Mouse (Mus musculus) testis, postnatal 14 days (tissue): ENCODE results near the gene Ube2f.
A peak's percentile ranks its signal among the peaks of the same experiment; 100 is the strongest.

Experiments
- DNase-seq: peaks from one replicate; pipeline ENCODE4 v3.0.0; 2021; ENCODE audit warnings: low spot score

The Ube2f gene

DNA sequence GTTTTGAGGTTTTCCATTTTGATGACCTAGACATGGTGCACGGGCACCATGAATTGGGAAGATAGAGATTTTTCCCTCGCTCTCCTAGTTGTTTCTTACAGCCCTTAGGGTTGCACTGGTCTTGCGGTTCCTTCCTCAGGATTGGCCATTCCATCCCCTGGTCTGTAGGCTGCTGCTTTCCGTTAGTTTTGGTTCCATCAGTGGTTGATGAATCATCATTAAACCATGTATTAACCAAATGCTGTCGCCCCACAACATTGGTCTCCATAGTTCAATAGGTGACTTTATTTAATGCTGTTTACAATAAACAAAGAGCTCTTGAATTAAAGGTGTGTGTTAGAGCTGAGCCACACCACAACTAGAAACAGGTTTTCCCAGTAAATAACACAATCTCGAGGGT, 12.4 kb upstream of the Ube2f start:
- no peak for DNase-seq

DNA sequence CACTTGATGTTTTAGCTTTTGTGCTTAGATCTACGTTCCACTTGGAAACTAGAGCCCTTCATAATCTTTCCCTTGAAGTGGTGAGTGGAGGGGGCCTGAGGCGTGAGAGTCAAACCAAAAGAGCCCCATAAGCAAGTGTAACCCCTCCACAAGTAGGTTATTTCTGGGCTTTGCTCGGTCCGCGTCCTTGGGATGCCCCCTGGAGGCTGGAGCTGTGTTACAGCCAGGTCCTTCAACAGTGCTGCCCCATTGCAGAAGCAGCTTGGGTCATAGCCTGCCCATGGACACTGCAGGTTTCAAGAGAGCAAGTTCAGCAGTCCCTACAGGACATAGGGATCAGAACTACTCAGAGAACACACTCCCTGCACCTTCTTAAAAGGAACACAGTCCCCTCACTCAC, 11.0 kb upstream of the Ube2f start:
- no peak for DNase-seq

DNA sequence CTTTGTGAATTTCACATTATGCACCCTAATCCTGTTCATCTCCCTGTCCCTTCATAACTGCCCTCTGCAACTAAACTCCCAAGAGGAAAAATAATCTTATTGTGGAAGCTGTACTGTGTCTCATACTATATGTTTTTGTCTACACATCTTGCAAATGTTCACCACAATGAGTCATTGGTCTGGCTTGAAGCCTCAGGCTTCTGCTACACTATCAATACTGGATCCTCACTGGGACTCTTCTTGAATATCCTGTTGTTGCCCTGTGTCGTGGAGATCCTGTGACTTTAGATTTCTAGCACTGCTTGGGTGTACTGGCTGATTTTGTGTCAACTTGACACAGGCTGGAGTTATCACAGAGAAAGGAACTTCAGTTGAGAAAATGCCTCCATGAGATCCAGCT, 10.3 kb upstream of the Ube2f start:
- no peak for DNase-seq

DNA sequence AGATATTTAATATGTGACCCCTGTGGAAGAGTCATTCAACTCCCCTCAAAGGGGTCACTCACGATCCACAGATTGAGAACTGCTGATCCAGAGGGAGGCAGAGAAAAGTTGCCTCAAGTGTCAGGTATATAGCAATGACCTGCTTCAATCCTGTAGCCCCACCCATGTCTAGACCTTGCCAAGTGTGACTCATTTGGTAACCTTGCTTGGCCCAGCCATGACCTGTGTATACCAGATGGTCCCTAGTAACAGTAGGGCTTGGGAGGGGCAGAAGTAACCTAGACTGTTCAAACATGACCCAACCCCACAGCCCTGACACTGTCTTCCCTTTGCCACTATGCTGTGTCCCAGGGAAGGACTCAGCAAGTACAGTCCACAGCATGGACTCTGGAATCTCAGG, 9.4 kb upstream of the Ube2f start:
- no peak for DNase-seq

DNA sequence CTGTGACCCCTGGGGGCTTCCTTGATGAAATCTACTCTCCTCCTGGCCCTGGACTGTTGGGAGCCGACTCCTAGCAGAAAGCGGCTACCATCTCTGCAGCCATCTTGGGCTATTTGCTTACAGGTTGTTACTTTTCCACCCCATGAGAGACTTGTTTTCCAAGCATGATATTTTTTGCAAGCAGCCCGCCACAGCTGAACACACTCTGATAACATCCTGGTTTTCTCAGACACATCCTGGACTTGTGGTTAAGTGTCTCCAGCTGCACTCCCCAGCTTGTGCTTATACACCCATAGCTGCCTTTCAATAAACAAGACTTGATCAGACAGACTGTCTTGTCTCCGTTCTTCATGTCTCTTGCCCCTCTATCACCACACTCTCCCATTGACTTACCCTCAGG, 8.9 kb upstream of the Ube2f start:
- no peak for DNase-seq

DNA sequence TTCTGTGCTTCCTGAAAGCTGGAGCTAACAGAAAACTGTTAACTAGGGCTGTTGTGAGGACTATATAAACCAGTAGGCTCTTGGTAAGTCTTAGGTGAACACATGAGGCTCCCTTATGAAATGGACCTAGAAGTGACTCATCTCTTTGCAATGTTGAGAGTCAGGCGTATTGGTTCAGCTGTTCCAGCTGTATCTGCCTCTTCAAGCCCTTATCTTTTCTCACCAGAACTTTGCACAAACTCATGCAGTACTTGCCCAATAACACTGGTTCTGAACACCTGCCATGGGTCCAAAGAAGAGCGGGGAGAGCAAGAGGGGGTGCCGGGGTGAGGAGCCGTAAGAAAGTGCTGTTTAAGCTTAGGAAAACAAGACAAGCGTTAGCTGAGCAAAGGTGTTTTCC, 1.9 kb upstream of the Ube2f start:
- no peak for DNase-seq

DNA sequence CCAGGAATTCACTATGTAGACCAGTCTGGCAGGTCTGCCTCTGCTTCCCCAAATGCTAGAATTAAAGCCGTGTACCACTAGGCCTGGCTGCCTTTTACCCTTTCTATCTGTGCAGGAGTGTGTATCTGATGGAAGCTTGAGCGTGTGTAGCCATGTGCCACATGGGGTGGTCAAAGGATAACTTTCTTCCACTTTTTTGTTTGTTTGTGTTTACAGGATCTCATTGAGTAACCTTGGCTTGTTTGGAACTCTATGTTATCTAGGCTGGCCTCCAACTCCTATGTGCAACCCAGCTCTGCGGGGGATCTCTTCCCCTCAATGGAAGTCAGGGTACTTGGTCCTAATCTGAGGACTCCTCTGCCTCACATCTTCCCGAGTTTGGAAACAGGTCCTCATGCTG, 1.1 kb upstream of the Ube2f start:
- DNase-seq: no peak

DNA sequence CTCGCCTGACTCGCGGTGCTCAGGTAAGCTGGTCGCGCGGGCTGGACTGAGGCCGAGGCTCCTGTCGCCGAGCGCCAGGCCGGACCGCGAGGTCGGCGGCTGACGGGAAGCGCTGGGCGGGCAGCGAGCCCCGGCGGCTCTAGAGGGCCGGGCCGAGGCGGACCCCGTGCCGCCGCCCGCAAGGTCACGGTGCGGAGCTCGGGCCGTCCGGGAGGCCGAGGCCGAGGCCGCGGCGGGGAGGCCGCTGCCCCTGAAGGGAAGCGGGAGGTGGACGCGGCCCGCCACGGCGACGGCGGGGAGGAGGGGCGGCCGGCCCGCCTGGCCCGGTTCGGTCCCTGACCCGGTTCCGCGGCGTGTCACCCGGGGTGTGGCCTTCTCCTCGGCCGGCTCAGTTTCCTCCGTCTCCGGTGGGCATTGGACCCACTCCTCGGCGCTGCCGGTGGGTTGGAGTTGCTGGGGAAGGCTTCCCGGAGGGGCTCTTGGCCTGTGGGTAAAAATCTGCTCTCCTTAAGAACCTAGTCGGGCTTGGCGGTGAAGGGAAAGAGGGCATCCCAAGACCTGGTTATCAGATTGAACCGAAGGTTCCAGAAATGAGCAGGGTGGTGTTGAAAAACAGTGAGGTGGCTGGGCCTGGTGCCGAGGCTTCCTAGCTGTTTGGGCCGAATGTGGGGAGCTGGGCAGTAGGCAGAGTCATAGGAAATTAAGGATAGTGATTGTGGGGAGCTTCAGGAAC, 477 bp downstream of the Ube2f start:
- DNase-seq: peak; percentile 47

DNA sequence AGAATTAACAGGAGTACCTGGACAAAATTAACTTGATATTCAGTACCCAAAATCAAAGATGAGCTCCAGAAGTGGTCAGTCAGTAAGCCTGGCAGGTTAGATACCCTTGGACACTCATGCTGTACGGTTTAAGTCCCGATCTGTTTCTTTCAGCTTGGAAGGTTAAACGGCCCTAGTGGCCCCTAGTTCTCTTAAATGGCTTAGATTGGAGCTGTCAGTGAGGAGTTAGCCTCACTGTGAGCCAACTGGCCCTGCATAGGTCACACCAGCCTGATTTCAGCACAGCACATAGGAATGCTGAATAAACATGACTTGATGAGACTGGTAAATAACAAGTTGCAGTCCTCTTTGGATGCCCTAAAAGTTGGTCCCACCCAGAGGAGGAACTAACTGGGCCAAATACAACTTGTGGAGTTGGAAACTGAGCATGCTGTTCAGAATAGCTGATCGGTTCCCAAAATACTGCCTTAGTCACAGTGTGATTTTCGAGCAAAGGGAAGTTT, 1.1 kb downstream of the Ube2f start:
- DNase-seq: no peak

DNA sequence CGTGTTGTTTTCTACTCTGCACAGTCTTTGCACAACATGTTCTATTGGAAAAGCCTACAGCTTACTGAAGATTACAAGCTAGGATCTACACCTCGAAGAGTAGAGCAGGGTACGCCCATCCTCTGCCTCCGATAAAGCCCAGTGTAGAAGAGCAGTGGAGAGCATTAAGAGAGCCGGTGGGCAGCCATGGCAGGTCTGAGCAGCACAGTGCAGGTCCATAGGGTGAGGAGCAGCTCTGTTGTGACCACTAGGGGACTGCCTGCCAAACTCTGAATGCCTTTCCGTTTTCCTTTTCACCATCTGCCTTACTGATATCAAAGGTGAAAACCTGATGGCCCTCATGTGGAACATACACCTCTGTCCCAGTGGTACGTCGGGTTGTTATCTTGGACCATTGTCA, 1.8 kb downstream of the Ube2f start:
- no peak for DNase-seq

DNA sequence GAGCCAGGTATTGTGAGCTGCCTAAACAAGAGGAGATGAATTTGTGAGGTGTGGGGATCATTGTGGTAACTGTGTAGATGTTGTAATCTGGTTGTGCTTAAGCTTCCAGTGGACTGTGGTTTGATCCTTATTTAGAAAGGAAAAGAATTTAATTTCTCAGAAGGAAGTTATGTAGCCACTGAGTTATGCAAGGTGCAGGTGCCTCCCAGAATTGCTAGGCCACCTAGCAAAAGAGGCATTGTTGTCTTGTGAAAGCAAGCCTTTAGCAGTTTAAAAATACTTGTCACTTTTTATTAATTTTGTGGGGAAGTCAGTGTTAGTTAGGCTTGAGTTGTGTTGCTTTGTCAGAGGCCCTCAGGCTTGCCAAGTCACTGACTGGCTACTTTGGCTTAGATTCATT, 7.8 kb downstream of the Ube2f start:
- DNase-seq: no peak

DNA sequence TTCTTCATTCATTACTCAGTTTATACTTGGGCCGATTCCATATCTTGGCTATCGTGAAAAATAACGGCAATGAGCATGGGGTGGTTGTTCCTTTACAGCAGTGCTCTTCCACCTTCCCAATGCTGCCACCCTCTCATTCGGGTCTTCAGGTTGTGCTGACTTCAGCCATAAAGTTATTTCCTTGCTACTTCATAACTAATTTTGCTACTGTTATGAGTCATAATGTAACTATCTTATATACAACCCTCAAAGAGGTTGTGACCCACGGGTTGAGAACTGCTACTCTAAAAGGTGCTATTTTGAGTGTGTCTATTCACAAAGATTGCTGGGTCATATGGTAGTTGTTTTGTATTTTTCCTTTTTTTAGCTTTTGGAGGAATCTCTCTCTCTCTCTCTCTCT, 9.7 kb downstream of the Ube2f start:
- no peak for DNase-seq

DNA sequence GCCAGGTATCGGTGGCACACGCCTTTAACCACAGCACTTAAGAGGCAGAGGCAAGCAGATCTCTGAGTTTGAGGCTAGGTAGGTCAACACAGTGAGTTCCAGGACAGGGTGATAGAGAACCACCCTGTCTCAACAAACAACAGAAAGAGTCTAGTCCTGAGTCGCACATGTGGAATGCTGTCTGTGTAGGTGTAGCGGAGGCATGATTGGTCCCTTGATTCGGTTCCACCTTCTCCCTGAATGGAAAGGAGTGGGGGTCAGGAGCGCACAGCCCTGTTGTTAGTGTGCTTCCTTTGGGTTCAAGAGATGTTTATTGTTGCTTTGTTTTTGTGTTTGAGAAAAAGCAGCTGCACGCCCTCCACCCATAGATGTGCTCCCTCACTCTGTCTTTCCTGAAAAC, 12.4 kb downstream of the Ube2f start:
- DNase-seq: no peak

DNA sequence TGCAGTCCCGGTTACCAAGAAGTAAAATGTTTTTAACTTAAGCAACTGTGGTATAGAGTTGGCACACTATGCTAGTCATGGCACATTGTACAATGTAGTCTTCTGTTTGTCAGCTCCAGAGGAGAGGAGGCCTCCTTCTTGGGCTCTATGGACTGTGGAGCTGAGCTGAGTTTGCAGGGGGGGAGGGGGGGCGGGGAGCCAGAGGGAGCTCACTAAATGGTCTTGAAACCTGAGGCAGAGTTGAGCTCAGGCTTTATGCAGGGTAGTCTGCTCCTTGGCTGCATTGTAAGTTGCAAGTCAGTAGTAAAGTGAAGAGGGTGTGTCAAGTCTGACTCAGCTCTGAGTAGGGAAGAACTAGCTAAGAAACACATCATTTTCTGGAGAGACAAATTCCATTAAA, 22.2 kb downstream of the Ube2f start:
- no peak for DNase-seq

DNA sequence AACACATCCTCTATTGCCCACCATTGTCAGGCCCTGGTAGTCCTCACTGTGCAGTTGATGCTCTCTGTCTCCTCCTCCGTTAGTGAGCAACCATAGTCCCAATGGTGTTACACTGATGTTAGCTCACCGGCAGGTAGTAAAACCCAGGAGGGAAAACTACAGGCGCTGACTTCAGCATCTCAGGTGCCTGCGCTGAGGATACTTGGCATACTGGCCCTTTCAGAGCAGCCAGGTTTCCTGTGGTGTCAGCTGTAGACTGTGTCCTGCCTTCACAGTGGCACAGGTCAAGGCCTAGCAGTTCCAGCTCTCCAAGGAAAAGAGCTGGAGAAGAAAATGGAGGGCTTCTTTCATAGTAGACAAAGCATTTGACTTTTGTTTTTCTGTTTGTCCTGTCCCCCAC, 26.5 kb downstream of the Ube2f start:
- DNase-seq: no peak

DNA sequence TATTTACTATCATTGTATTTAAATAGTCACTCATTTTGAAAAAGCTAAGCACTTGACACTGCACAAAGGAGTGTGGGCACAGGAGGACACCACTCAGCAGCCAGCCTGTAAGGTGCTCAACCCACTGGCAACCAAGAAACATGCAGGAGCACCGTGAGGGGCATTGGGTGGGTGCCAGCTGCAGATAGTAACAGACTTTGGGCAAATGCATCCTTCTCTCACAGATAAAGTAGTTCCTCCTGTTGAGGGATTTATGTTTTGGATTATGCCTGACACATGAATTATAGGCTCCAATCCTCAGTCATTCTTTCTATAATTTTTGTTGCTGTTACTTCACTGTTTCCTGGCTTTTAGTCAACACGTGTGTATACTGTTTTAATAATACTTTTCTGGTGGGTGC, 27.4 kb downstream of the Ube2f start:
- DNase-seq: no peak

DNA sequence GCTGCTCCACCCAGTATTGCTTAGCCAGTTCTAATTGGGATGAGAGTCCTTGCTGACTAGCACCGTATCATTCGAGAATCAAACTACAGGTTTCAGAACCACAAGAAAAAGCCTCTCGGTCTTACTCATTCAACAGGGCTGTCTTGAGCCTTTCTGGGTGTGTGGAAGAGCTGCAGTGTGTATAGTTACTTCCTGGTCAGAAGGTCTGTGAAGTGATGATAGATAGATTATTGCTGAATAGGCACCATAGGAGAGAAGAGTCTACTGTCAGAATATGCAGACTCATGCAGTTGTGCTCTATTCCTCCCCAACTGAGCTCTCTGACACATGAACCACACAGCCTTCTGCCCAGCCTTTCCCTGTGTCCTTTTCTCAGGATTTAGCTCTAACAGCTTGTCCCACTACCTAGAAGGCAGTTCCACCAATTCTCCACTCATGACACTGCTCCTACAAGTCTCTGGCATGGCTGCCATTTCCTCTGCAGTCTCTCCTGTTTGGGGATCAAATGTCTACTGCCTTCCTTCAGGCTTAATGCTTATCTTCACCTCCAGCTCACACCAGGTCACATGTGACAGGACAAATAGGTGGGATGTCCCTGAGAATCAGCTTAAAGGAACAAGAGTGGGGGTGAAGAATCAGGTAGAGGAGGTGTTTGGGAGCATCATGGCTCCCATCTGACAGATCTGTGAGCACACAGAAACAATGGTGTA, 28.5 kb downstream of the Ube2f start:
- no peak for DNase-seq

DNA sequence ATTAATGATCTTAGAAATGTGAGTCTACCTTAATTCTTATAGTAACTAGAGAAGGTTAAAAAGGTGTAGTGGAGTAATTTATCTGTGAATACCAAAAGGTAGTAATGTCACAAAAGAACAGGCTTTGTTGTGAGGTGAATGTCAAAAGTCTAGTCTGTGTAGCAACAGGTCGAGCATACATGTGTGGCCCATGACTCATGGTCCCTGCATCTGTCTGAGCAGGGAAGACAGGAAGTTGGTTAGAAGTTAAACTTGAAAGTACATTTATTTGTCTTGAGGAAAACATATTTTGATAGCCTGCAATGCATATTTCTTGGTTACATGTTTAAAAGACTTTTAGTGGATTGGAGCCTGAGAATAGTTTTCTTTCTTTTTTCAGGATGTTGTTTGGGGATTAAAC, 29.0 kb downstream of the Ube2f start:
- no peak for DNase-seq

DNA sequence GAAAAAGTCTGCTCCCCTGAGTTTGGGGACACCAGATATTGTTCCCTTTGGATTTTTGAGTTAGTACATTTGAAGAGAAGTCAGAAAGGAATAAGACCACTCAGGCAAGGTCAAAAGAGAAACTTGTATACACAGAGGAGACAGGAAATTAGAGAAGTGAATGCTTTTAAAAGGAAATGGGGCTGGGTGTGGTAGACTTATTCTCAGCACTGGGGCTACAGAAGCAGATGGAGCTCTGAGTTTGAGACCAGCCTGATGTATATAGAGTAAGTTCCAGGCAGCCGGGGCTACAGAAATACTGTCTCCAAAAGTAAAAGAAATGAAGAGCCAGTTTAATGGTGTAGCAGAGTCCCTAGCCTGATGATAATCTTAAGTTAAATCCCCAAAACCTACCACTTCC, 32.5 kb downstream of the Ube2f start:
- DNase-seq: no peak

DNA sequence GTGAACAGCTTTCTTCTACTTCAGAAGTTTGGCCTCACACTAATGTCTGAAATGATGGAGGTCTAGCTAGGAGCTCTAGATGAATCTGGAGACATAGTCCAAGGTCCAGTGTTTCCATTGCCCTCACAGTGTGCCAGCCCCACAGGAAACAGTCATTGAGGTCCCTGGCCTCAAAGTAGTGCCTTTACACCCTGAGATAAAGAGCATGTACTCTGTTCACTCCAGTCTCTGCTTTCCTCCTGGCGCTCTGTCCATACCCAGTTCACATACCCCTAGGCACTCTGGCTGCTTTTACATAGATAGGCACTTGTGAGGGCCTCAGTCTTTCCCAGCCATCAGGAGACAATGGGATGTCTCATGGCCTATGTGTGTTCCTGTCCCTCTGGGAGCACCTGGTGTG, 39.3 kb downstream of the Ube2f start:
- DNase-seq: no peak

DNA sequence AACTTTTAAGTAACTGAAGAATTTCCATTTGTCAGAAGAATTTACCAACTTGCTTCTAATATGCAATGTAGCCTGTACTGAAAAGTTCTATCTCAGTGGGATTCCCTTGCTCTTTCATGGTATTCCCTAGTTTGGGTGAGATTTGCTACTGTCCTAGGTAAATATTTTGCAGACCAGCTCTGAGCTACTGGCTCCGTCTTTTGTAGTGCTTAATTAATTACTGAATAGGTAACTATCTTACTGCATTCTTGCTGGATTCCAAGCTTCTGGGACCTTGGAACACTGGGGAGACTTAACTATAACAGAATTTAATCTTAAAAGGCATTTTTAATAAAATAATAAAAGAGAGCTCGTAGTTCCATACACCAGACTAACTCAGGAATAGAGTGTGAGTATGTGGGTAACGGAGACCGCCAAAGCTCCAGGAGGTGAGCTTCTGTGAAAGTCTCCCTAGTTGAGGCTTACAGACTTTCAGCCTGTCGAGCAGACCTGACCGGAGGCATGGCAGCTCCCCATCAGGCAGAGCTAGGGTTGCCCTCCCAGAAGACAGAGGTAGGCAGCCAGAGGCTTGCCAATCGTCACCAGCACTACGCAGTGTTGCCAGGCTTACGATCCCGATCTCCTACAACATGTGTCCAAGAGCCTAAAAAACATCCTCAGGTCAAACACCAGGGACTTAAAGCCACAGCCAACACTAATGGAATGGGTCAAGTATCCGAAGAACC, 42.2 kb downstream of the Ube2f start:
- DNase-seq: no peak

DNA sequence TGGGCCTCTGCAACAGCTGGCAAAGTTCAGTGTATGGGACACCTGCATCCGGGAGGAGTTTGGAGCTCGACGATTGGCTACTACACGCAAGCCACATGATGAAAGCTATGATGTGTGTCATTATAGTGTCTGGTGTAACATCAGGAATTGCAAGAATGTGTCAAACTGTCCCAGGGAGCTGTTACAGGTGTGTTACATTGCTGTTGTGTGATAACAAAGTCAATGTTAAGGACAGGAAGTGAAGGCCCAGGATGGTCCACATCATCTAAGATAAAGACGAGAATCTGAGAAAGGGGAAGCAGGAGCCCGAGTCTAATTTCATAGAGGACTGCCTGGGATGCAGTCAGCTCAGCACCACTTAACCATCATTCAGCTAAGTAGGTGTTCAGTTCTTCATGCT, 45.4 kb downstream of the Ube2f start:
- no peak for DNase-seq
